Mouse (Mus musculus): Measurements from ENCODE around the gene Vps26b.

The Vps26b gene

GRCm38 (mm10) chr9:26993118-26993517 lies 36.7 kb downstream of the Vps26b start:
- DNase-seq = no peak

- no peak for DNase-seq
Measured at GRCm38 (mm10) chr9:26990181-26990580, 39.7 kb downstream of the Vps26b start.

GRCm38 (mm10) chr9:26985668-26986277 lies 44.1 kb downstream of the Vps26b start:
- DNase-seq = no peak

- no peak for DNase-seq
Measured at GRCm38 (mm10) chr9:26985090-26985613, 44.7 kb downstream of the Vps26b start.

- DNase-seq = no peak
Measured at GRCm38 (mm10) chr9:26978776-26979175, 51.1 kb downstream of the Vps26b start.

- no peak for DNase-seq
Measured at GRCm38 (mm10) chr9:26977754-26978153, 52.1 kb downstream of the Vps26b start.

All from lung, postnatal 14 days (tissue).